Mouse (Mus musculus) left cerebral cortex, adult 9 months (tissue): ENCODE data around the gene Gm7247.
"Not testable (repeated sequence)": the region's sequence is repeated elsewhere in the genome, so short reads cannot be mapped to it uniquely, and the experiment has no call there.

Experiments used
- DNase-seq, 2 experiments: peaks; one replicate each; pipeline ENCODE4 v3.0.0; 2022; ENCODE audit warnings: low spot score in 2 of 2

The Gm7247 gene

DNA sequence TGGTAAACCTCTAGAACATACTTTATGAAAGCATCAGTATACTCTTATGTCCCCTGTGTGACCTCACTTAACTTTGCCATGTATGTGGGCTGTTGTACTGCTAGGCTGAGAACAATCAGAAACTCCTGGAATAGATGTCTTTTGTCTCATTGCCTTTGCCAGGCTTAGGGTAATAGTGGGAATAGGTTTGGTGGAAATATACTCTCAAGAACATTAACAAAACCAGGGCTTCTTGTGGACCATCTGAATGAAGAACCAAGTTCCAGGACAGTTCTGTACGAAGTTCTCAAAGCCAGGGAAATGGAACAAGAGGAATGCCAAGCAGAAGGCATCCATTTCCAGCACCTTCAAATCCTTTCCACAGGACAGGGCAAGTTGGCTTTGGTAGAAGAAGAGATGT, at the start of gene Gm7247:
Gene Gm7247, plus strand, starts transcription at position 301 of the 400 bp plus-strand sequence.
- no peak for DNase-seq

- peak in 1 of 2 experiments; percentile 8 for DNase-seq
Measured at GRCm38 (mm10) chr14:51324001-51324400, 37.6 kb upstream of the Gm7247 start.

DNA sequence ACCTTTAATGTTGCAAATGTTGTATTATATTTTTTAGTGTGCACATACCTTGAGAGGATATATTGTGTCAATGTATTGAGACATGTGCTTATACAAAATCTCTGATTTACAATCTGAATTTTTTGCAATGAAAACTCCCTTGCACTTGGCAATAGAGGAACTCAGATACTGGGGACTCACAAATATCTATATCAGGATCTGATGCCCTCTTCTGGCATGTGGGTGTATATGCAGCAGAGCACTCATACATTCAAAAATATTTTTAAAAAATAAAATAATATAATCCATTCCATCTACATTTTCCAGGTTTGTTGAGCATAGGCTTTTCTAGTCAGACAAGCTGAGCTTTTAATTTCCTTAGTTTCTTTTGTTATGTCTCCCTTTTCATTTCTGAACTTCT, 15.5 kb upstream of the Gm7247 start:
- no peak for DNase-seq

GRCm38 (mm10) chr14:51358111-51358982, 3.2 kb upstream of the Gm7247 start:
- DNase-seq, result peak; percentile 37 to 58

DNA sequence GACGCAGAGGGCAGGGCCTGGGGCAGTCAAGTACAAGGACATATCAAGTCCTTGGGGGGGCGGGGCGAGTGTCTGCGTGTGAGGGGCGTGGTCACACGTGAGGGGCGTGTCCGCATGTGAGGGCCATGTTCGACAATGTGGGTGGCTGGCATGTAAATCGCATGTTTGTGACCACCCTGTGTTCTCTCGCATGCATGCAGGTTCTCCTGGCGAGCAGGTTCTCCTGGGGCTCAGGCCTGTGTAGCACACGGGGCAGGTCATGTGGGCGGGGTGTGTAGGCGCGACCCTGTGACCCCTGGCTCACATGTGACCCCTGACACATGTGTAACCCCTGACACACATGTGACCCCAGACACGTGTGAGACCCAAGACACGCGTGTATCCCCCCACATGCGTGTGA, 21.2 kb downstream of the Gm7247 start:
- no peak for DNase-seq

- no peak for DNase-seq
Measured at GRCm38 (mm10) chr14:51384351-51384750, 22.8 kb downstream of the Gm7247 start.

DNA sequence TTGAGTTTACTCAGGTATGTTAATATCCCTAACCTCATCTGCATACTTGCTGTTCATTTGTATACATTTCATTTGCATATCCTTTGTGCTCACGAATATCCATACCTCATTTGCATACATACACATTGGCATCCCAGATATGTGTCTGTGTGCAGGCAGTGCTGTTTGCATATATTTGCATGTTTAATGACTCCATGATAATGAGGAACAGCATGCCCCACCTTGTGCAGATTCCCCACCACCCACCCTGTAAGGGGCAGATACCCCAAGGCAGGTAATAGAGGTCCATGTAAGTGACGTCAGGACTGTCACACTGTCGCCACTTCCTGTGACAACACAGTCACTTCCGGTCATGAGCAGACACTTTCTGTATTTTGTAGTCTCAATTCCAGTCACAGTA, 24.2 kb downstream of the Gm7247 start:
- no peak for DNase-seq

GRCm38 (mm10) chr14:51387768-51388167, 26.2 kb downstream of the Gm7247 start:
- DNase-seq, result no peak

GRCm38 (mm10) chr14:51388222-51388621, 26.7 kb downstream of the Gm7247 start:
- no peak for DNase-seq

DNA sequence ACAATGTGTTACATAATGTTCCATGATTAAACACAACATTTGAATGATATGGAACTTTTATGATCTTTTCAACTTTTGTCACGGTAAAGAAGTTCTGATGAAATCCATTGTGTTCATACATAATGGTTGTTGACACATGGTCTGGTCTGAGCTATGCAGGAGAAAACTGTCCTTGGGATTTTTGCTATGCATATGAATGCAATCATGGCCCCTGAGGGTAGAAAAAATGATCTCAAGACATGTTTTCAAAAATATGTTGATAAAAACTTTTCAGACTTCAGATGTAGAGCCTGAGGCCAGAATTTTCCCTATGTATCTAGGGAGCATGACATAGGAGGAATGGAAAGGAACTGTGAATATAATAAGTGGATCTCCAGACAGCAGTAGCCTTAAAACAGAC, 49.0 kb downstream of the Gm7247 start, which contains the start of gene Vmn2r88:
Gene Vmn2r88, plus strand, starts transcription at position 301 of the 400 bp plus-strand sequence.
- DNase-seq, result no peak

GRCm38 (mm10) chr14:51423885-51424284, 62.3 kb downstream of the Gm7247 start:
- no peak for DNase-seq

- DNase-seq, result not testable (repeated sequence)
Measured at GRCm38 (mm10) chr14:51430138-51430537, 68.6 kb downstream of the Gm7247 start.

- no peak for DNase-seq
Measured at GRCm38 (mm10) chr14:51434546-51434945, 73.0 kb downstream of the Gm7247 start.

DNA sequence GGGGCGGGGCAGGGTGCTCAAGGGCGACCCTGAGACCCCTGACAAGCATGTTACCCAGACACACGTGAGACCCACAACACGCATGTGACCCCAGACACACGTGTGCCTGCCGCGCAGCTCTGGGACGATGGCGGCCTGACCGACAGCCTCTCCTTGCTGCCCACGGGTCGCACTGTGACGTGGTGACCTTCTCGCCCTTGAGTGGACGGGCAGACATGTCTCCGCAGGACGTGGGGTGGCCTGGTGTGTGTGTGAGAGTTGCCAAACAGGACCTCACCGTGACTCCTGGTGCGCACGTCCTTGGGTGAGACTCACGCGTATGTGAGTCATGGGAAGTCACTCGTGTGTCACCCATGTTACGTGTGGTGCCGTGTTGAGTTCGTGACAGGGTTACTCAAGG, 73.5 kb downstream of the Gm7247 start:
- no peak for DNase-seq

- DNase-seq, result no peak
Measured at GRCm38 (mm10) chr14:51438955-51439354, 77.4 kb downstream of the Gm7247 start.

- DNase-seq, result not testable (repeated sequence)
Measured at GRCm38 (mm10) chr14:51451557-51451956, 90.0 kb downstream of the Gm7247 start, which contains the start of gene Vmn2r89. Gene Vmn2r89, plus strand, starts transcription at chr14:51451857.

DNA sequence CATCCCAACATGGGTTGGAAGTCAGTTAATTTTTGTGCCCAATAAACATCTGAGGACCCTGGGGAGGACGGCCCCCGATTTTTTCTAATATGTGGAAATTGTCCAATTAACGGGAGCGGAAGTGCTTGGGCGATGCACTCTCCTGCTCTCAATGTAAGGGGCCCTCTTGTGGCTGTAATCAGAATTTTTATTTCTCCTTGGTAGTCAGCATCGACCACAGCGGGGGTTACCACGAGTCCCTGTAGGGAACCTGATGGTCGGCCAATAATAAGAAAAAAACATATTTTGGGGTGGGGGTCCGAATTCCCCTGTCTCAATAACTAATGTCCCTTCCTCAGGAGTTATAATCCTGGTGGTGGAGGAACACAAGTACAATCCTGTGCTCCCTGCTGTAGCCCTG, 118.7 kb downstream of the Gm7247 start:
- not testable (repeated sequence) for DNase-seq

DNA sequence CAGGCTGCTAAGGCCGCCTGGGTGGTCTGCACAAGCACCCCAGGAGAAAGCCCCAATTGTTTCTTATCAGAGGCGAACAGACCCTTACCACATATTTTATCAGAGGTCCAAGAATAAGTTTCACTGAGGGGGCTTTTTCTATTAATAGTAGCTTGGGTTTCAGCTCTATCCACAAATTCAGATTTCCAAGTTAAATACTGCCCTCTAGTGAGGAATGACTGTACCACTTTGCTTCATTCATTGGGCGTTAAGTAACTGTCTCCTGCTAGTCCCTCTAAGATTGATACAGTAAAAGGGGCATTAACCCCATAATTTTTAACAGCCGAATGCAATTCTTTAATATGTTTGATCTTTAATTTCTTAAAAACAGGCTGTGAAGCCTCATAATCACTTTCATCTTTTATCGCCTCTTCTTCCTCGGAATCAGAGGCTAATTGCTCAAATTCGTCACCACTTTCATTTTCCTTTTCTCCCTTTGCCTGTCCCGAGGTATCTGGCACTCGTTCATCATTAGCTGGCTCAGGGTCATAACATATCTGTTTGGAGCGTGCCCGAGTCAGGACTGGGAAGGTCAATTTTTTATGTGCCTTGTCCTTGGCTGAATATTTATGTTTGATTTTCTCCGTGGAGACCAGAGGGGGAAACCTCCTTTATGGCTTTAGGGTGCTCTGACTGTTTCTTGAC, 119.9 kb downstream of the Gm7247 start:
- not testable (repeated sequence) for DNase-seq

DNA sequence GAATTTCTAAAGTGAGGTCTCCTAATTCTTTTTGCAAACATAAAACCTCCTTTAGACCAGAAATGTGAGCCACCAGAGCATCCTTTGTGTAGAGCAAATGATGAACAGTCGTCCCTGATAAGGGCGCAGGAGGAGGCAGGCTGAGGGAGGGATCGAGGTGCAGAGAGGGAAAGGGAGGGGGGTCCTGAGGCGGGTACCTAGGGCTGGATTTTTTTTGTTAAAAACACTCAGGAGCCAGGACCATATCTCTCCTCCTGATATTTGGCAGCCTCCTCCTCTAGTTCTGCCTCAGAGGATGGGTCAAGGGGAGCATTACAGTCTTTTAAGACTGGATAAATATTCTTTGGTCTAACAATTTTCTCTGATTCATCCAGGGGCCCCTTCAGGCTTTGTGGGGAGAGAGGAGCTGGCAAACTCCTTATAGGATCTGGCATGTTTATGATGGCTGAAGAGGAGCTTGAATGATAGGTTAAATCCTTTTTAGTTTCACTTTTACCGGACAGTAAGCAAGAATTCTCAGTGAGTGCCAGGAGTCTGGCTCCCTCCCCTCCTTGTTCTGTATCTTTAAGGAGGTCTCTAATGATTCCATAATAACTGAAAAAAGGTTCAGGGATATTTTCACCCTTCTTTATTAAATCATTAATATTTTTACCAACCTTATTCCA, 120.6 kb downstream of the Gm7247 start:
- no peak for DNase-seq

- not testable (repeated sequence) for DNase-seq
Measured at GRCm38 (mm10) chr14:51482971-51483381, 121.4 kb downstream of the Gm7247 start.

DNA sequence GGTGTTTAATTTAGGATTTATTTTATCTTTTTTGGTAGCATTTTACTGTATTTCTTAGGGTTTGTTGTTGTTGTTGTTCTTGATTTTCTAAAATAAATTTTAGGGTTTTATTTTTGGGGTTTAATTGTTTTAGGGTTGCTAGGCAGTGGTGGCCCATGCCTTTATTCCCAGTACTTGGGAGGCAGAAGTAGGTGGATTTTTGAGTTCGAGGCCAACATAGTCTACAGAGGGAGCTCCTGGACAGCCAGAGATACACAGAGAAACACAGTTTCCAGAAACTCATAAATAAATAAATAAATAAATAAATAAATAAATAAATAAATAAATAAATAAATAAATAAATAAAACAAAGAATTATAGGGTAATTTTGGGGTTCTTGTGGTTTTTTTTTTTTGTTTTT, 122.1 kb downstream of the Gm7247 start:
- no peak for DNase-seq

- DNase-seq, result no peak
Measured at GRCm38 (mm10) chr14:51486111-51486510, 124.6 kb downstream of the Gm7247 start.
